Mouse (Mus musculus) B cell, adult 2 months (primary cell): ENCODE results near the gene Rgs17.

Source experiments
- DNase-seq, 2 experiments: peaks; one replicate each; pipeline ENCODE4 v3.0.0; 2022

Gene Rgs17

GRCm38 (mm10) chr10:5823740-5824491 lies 98.3 kb downstream of the Rgs17 start, which contains the start of gene Mtrf1l:
Gene Mtrf1l (minus strand): TSS chr10:5823910.
- peak; percentile 100 for DNase-seq

GRCm38 (mm10) chr10:5823291-5823739 lies 98.9 kb downstream of the Rgs17 start:
- DNase-seq: no peak

- no peak for DNase-seq
Measured at GRCm38 (mm10) chr10:5818772-5819171, 103.4 kb downstream of the Rgs17 start.

DNA sequence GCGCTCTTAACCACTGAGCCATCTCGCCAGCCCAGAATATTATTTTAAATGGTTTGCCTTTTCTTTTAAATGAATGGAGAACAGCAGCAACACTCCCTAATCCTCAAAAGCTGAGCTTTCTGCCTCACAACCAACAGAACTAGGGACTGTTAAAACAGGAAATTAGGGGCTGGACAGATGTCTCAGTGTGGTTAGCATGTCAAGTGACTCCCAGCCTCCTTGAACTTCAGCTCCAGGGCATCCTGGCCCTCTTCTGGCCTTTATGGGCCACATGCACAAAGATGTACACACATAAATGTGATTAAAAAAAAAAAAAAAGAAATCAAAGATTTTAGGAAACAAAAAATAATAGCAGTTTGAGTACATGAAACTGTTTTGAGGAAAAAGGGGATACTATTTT lies 106.2 kb downstream of the Rgs17 start:
- DNase-seq: no peak

GRCm38 (mm10) chr10:5813724-5814123 lies 108.5 kb downstream of the Rgs17 start:
- DNase-seq: no peak

DNA sequence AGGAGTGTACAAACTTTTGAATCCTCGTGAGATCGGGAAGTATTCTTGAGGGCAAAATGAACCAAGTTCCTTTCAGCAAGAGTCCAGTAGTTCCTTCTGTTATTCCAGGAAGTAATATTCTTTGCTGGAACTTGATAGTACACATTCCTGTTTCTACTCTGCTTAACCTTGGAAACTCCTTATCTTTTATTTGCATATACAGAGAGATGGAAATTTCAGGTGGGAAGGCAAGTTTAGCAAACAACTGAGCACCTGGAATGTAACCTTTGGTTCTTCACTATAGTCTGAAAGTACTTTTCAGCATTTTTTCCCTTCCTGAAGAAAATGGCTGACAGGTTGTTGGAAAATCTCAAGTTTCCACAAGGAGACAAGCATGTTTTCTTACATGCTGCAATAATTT lies 114.5 kb downstream of the Rgs17 start:
- DNase-seq: no peak

DNA sequence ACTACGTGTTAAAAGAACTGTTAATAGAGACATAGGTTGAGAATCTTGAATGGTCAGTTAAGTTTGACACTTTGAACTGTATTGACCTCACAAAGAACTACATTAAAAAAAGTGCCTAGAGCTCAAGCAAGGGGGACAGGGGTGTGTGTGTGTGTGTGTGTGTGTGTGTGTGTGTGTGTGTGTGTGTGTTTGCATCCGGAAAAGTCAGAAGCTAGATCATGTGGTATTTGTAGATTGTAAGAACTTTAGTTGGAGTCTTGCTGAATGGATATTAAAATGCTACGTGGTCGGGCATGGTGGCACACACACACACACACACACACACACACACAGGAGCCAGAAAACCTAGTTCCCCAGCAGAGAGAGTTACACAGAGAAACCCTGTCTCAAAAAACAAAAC lies 115.2 kb downstream of the Rgs17 start:
- no peak for DNase-seq

- peak; percentile 5 to 14 for DNase-seq
Measured at GRCm38 (mm10) chr10:5806416-5806815, 115.8 kb downstream of the Rgs17 start.

- DNase-seq: peak; percentile 95
Measured at GRCm38 (mm10) chr10:5805731-5806307, 116.4 kb downstream of the Rgs17 start.

GRCm38 (mm10) chr10:5805243-5805730 lies 116.9 kb downstream of the Rgs17 start, which contains the start of gene Fbxo5:
Gene Fbxo5 (minus strand): TSS chr10:5805600.
- peak; percentile 97 to 98 for DNase-seq

- peak in 1 of 2 experiments; percentile 7 for DNase-seq
Measured at GRCm38 (mm10) chr10:5804691-5805156, 117.5 kb downstream of the Rgs17 start.

- DNase-seq: no peak
Measured at GRCm38 (mm10) chr10:5803739-5804138, 118.5 kb downstream of the Rgs17 start.

GRCm38 (mm10) chr10:5802866-5803265 lies 119.3 kb downstream of the Rgs17 start:
- DNase-seq: no peak

GRCm38 (mm10) chr10:5800490-5800889 lies 121.7 kb downstream of the Rgs17 start:
- DNase-seq: peak; percentile 9 to 15

DNA sequence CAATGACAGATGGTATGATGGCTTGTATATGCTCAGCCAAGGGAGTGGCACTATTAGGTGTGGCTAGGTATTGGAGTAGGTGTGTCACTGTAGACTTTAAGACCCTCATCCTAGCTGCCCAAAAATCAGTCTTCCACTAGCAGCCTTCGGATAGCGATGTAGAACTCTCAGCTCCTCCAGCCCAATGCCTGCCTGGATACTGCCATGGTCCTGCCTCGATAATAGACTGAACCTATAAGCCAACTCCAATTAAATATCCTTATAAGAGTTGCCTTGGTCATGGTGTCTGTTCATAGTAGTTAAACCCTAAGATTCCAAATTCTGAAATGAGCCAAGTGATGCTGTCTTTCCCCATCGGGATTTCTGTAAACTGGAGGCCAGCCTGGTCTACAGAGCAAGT lies 124.1 kb downstream of the Rgs17 start:
- no peak for DNase-seq

GRCm38 (mm10) chr10:5790657-5791056 lies 131.5 kb downstream of the Rgs17 start:
- DNase-seq: peak; percentile 44 to 49

- DNase-seq: peak; percentile 23 to 30
Measured at GRCm38 (mm10) chr10:5786923-5787322, 135.3 kb downstream of the Rgs17 start.
